17 mouse cellular contexts compared by ENCODE assay signal in the genomic region with DNA sequence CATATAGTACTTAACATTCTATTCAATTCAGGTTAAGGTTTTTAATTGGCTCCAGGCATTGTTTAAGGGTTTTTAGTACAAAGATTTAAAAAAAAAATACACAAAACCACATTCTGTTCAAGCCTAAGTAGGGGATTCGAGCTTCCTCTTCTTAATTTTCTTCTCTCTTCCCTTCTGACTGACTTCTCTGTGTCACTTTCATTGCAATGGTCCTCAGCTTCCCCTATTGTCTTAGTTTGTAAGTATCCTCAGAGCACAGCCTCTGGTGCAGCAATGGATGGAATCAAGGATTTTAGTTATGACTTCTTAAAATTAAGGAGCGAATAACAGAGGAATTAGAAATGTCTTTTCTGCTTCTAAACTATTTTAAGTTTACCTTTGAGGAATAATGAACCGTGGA. TPM values are rescaled to one million over a fixed set of nuclear protein-coding genes. Genes with fewer than 3 reads are reported as not detected.
DNase-seq lines count a peak whose midpoint lies in the region; ATAC-seq lines count a peak whose summit lies in the region.
"Had no signal": no experiment of that assay in that cellular context is flagged by ENCODE, and none has a peak within 500 bp of the region (broad histone marks: within the 10 kb centered on the region; RNA-seq: fewer than 3 reads in every experiment).

No protein-coding gene starts in this region.

- H3K27me3 ChIP-seq in hindbrain, embryonic 15.5 days, result no peaks in the 10 kb centered on the region
- H3K27me3 ChIP-seq in hindbrain, embryonic 11.5 days (ENCODE audit: control insufficient read depth, insufficient read depth, low read length), result no peaks in the 10 kb centered on the region
- no peaks in the 10 kb centered on the region for H3K27me3 ChIP-seq in limb, embryonic 10.5 days (ENCODE audit: low read depth, poor library complexity, severe bottlenecking)
- H3K27me3 ChIP-seq: embryonic facial prominence, embryonic 15.5 days; limb, embryonic 12.5 days had no signal

- H3K36me3 ChIP-seq in hindbrain, embryonic 15.5 days, result no peaks in the 10 kb centered on the region
- H3K36me3 ChIP-seq in hindbrain, embryonic 11.5 days (ENCODE audit: control insufficient read depth, insufficient read depth, low read length), result no peaks in the 10 kb centered on the region
- no peaks in the 10 kb centered on the region for H3K36me3 ChIP-seq in limb, embryonic 10.5 days
- H3K36me3 ChIP-seq: embryonic facial prominence, embryonic 15.5 days; hindbrain, embryonic 10.5 days; limb, embryonic 12.5 days; liver, embryonic 15.5 days had no signal

- peaks cover 25% of the 10 kb centered on the region for H3K4me1 ChIP-seq in hindbrain, embryonic 15.5 days (replicated peaks)
- no peaks in the 10 kb centered on the region for H3K4me1 ChIP-seq in hindbrain, embryonic 11.5 days (replicated peaks; ENCODE audit: control insufficient read depth, insufficient read depth, low read length)
- peaks cover 23% of the 10 kb centered on the region for H3K4me1 ChIP-seq in limb, embryonic 10.5 days
- H3K4me1 ChIP-seq: embryonic facial prominence, embryonic 15.5 days had no signal

- no peaks in the 10 kb centered on the region for H3K9me3 ChIP-seq in hindbrain, embryonic 15.5 days
- no peaks in the 10 kb centered on the region for H3K9me3 ChIP-seq in hindbrain, embryonic 11.5 days (ENCODE audit: control insufficient read depth, low read length)
- H3K9me3 ChIP-seq in limb, embryonic 10.5 days (replicated peaks), result no peaks in the 10 kb centered on the region
- H3K9me3 ChIP-seq: embryonic facial prominence, embryonic 15.5 days; hindbrain, embryonic 10.5 days; limb, embryonic 12.5 days; liver, embryonic 15.5 days had no signal

- ATAC-seq in hindbrain, embryonic 15.5 days (ENCODE audit: low FRiP score, low read depth), result no peak
- ATAC-seq in hindbrain, embryonic 11.5 days (ENCODE audit: low FRiP score), result no peak
- ATAC-seq in granulocyte monocyte progenitor cell, adult 5-6 weeks (replicated peaks; ENCODE audit: poor library complexity, severe bottlenecking), result peak; percentile 54

- no peak overlapping the region for H3K4me3 ChIP-seq in hindbrain, embryonic 15.5 days
- H3K4me3 ChIP-seq in hindbrain, embryonic 11.5 days (ENCODE audit: low read depth, low read length), result no peak overlapping the region
- H3K4me3 ChIP-seq in limb, embryonic 10.5 days, result no peak overlapping the region; the same call in 1 of the 2 replicates

- H3K9ac ChIP-seq in hindbrain, embryonic 15.5 days, result 0 out of 2 replicates have a peak overlapping the region, but pooled peaks have one; percentile 52
- H3K9ac ChIP-seq in hindbrain, embryonic 11.5 days (ENCODE audit: low read depth, low read length), result no peak overlapping the region
- H3K9ac ChIP-seq: liver, embryonic 15.5 days had no signal

- DNase-seq in embryo, embryonic 10.5 days (ENCODE audit: low spot score), result peak; percentile 15
- no peak for DNase-seq in embryo, embryonic 10 days (ENCODE audit: low spot score)
- DNase-seq in hindbrain, embryonic 11.5 days (ENCODE audit: low spot score), result no peak
- DNase-seq in A20 (ENCODE audit: low read depth, low spot score), result peak; percentile 42
- DNase-seq in thymus, adult 18-20 months, result no peak
- no peak for DNase-seq in limb, embryonic 10.5 days (ENCODE audit: low spot score)
- DNase-seq: cerebellum, adult 11 months; cerebellum, postnatal 36 days; kidney, adult 2 months; kidney, postnatal 4 days had no signal

- no peak overlapping the region for H3K27ac ChIP-seq in hindbrain, embryonic 15.5 days (replicated peaks)
- H3K27ac ChIP-seq in hindbrain, embryonic 11.5 days (ENCODE audit: low read depth, low read length), result no peak overlapping the region
- H3K27ac ChIP-seq in limb, embryonic 10.5 days, result no peak overlapping the region
- H3K27ac ChIP-seq: macrophage had no signal

- 74% methylated on average over 3 of the region's 3 CpGs for WGBS in hindbrain, embryonic 15.5 days
- 72% methylated on average over 3 of the region's 3 CpGs for WGBS in hindbrain, embryonic 11.5 days
- WGBS in limb, embryonic 10.5 days, result 72% methylated on average over 3 of the region's 3 CpGs

- H3K4me2 ChIP-seq in hindbrain, embryonic 15.5 days, result no peak overlapping the region
- H3K4me2 ChIP-seq in hindbrain, embryonic 11.5 days (replicated peaks; ENCODE audit: low read depth, low read length), result no peak overlapping the region

RNA-seq across cellular contexts. Expression of a gene that starts 1.6 kb away (rescaled TPM):
- polyA plus RNA-seq in hindbrain, embryonic 15.5 days (2015; fragmentation: Nextera tagmentation; extraction: Ambion mirVana), result 30.9 and 31.1 TPM in 2 replicates
- polyA plus RNA-seq in hindbrain, embryonic 11.5 days (2014; fragmentation: Nextera tagmentation; extraction: Ambion mirVana), result 55.9 and 59.4 TPM in 2 replicates
- 5.9 and 7.4 TPM in 2 replicates for total RNA-seq in granulocyte monocyte progenitor cell, adult 5-6 weeks (2014; fragmentation: Nextera tagmentation)
- total RNA-seq in granulocyte monocyte progenitor cell, adult 5-6 weeks (2017), result 4.9 and 9.7 TPM in 2 replicates
- 37.5 and 45.9 TPM in 2 replicates for polyA plus RNA-seq in limb, embryonic 10.5 days (2016; fragmentation: Nextera tagmentation; extraction: Ambion mirVana)

Comparison
In these comparisons a context has a peak if more than half of its experiments do, and no peak if none do; other contexts are left out.
1. DNase-seq: peak in embryo, embryonic 10.5 days (single experiment) and A20 (single experiment); none in embryo, embryonic 10 days (single experiment), hindbrain, embryonic 11.5 days (single experiment), thymus, adult 18-20 months (0 of 2) and limb, embryonic 10.5 days (single experiment).